Mouse (Mus musculus) kidney, postnatal 0 days (tissue): ENCODE data around the gene Kdelc2. TPM values are rescaled to one million over a fixed set of nuclear protein-coding genes. Genes with fewer than 3 reads are reported as not detected.

Experiments
- ATAC-seq: fragments of 200-750 bp; cut with Nextera tagmentation; replicated peaks from 2 replicates; pipeline ENCODE4 v1.8.0; 2017; ENCODE audit warnings: low read depth, moderate number of reproducible peaks, moderate TSS enrichment, moderate library complexity; ENCODE audit not compliant: low FRiP score
- DNase-seq: peaks from one replicate; pipeline ENCODE4 v3.0.0-alpha.2; 2016; ENCODE audit warnings: low spot score
- H3K27ac ChIP-seq: fragments of 300-500 bp; sonication (generic); 2 replicates; pipeline ENCODE4 v1.5.1; 2014; ENCODE audit warnings: mild to moderate bottlenecking
- H3K27me3 ChIP-seq: fragments of 300-500 bp; sonication (generic); 2 replicates; pipeline ENCODE4 v1.6.1; 2014; ENCODE audit warnings: low read length, mixed read lengths; ENCODE audit not compliant: insufficient read depth
- H3K36me3 ChIP-seq: fragments of 300-500 bp; sonication (generic); 2 replicates; pipeline ENCODE4 v1.6.1; 2014; ENCODE audit warnings: low read length, mixed read lengths; ENCODE audit not compliant: insufficient read depth
- H3K4me1 ChIP-seq: fragments of 300-500 bp; sonication (generic); replicated peaks from 2 replicates; pipeline ENCODE4 v1.6.1; 2014; ENCODE audit warnings: antibody characterized with exemption, low read length, mixed read lengths; ENCODE audit not compliant: insufficient read depth
- H3K4me2 ChIP-seq: fragments of 300-500 bp; sonication (generic); 2 replicates; pipeline ENCODE4 v1.6.1; 2014; ENCODE audit warnings: mild to moderate bottlenecking, low read length, moderate library complexity, mixed read lengths
- H3K4me3 ChIP-seq: fragments of 300-500 bp; sonication (generic); replicated peaks from 2 replicates; pipeline ENCODE4 v1.5.1; 2014; ENCODE audit warnings: low read depth, low read length
- H3K9ac ChIP-seq: fragments of 300-500 bp; sonication (generic); 2 replicates; pipeline ENCODE4 v1.6.1; 2014; ENCODE audit warnings: low read depth, low read length
- H3K9me3 ChIP-seq: fragments of 300-500 bp; sonication (generic); replicated peaks from 2 replicates; pipeline ENCODE4 v1.6.1; 2016; ENCODE audit warnings: low read length, inconsistent platforms, mixed read lengths
- CTCF ChIP-seq: IDR thresholded peaks from 2 replicates; pipeline ENCODE4 v1.5.1; 2016; ENCODE audit warnings: antibody characterized with exemption, low read depth, mild to moderate bottlenecking, moderate library complexity
- WGBS: fragments of 180-500 bp; shearing (Covaris S2); extraction: QIAGEN DNeasy Blood & Tissue Kit; methylation state at CpG from one replicate; pipeline ENCODE4 v1.1.7; 2014; 5-methylcytosine and 5-hydroxymethylcytosine counted together
- polyA plus RNA-seq: library from polyadenylated mRNA; unstranded; fragments of >200 nt; fragmentation: Nextera tagmentation; extraction: Ambion mirVana; gene quantifications from 2 replicates; pipeline ENCODE4 v1.2.1, GENCODE M21; 2015

The Kdelc2 gene
- 28.6 and 31.2 TPM in 2 replicates for polyA plus RNA-seq

DNA sequence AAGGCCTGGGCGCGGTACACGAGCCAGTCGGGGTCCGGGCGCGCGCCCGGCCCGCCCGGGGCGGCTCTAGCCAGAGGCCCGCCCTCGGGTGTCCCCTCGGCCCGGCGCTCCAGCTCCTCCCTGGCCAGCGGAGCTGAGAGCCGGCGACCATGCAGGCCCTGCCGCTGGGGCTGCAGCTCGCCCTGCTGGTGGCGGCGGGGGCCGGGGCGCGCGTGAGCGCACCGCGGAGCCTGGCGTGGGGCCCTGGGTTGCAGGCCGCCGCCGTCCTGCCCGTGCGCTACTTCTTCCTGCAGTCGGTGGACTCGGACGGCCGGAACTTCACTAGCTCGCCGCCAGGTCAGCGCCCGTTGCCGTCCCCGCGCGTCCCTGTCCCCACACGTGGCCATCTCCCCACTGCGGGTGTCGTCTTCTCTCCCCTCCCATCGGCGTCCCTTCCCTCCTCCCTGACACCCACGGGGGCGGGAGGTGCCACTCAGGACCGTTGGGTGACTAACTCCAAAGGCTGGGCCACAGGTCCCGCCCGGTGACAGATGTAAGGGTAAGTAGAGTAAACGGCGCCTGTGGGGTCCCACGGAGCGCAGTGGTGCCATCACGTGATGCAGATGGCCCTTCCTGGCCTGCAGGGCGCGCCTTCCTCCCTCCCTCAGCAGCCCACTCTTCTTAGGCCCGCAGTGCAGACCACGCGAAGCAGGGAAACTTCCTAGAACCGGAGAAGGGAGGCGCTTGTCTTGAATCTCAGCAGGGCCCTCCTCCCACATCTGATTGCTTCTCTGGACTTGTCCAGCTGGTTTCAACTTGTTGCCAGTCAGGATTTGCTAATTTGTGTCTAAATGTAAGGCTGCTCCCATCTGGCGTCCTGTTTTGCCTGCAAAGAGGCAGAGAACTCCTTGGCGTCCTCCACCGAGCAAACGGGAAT is at the start of gene Kdelc2:
Kdelc2 (plus strand) TSS at position 75 of the 916 bp plus-strand sequence.
- Histone ChIP-seq H3K4me2 (peak within 1 kb of the TSS; percentile 96), H3K36me3 (no peaks in the 10 kb centered on the region), H3K27me3 (no peaks in the 10 kb centered on the region), H3K27ac (peak within 1 kb of the TSS; percentile 99), H3K9ac (peak within 1 kb of the TSS; percentile 97), H3K4me3 (peak within 1 kb of the TSS; percentile 78), H3K9me3 (no peaks in the 10 kb centered on the region), H3K4me1 (no peaks in the 10 kb centered on the region)
- ATAC-seq (peak; percentile 96), DNase-seq (peak; percentile 99)
- peak; percentile 58 for TF ChIP-seq CTCF
- WGBS, result under 1% methylated on average over 65 of the region's 75 CpGs

DNA sequence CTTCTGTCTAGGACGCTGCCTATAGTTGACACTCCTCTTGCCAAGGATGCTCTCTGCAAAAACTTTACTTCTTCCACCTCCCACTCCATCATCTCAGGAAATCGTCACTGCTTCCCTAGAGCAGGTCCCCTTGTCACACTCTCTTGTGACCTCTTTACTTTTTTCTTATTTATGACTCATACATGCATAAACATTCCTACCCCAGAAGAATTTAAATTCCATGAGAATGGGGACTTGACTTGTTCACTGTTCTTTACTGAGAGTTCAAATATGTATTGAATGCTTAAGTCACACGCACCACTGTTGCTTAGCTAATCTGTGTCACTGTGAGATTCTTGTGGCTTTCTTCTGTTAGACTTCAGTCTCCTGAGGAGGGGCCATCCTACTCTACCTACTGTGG is 48.7 kb upstream of the Kdelc2 start:
- H3K36me3 ChIP-seq, result no peaks in the 10 kb centered on the region
- no peak for TF ChIP-seq CTCF
- no peaks in the 10 kb centered on the region for H3K9me3 ChIP-seq
- no peak for ATAC-seq
- no peak for DNase-seq
- H3K4me1 ChIP-seq, result no peaks in the 10 kb centered on the region
- 78% methylated on average over 3 of the region's 3 CpGs for WGBS
- H3K27me3 ChIP-seq, result no peaks in the 10 kb centered on the region
- H3K9ac ChIP-seq, result no peak overlapping the region
- no peak overlapping the region for H3K4me3 ChIP-seq
- H3K27ac ChIP-seq, result no peak overlapping the region
- no peak overlapping the region for H3K4me2 ChIP-seq

DNA sequence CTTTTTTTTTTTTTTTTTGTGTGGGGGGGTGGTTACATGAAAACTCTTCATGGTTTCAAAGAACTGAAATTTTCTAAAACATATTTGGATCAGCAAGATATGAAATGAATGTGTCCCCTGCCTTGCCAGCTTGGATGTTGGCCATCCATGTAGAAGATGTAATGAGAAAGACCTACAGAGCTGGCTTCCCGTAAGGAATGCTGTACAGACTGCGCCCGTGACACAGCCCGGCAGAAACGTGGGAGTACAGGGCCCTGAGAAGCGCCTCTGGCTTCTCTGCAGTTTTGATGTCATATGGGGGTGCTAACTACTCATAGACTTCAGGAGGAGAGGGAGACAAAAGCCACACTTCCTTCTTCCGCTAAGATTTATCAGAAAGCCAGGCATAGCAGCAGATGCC is 44.2 kb upstream of the Kdelc2 start:
- TF ChIP-seq CTCF, result no peak
- no peaks in the 10 kb centered on the region for H3K36me3 ChIP-seq
- no peak for DNase-seq
- no peak overlapping the region for H3K4me3 ChIP-seq
- no peak overlapping the region for H3K27ac ChIP-seq
- WGBS, result 44% methylated on average over 7 of the region's 7 CpGs
- H3K4me1 ChIP-seq, result no peaks in the 10 kb centered on the region
- no peak overlapping the region for H3K9ac ChIP-seq
- no peak for ATAC-seq
- H3K4me2 ChIP-seq, result no peak overlapping the region
- no peaks in the 10 kb centered on the region for H3K9me3 ChIP-seq
- H3K27me3 ChIP-seq, result no peaks in the 10 kb centered on the region

DNA sequence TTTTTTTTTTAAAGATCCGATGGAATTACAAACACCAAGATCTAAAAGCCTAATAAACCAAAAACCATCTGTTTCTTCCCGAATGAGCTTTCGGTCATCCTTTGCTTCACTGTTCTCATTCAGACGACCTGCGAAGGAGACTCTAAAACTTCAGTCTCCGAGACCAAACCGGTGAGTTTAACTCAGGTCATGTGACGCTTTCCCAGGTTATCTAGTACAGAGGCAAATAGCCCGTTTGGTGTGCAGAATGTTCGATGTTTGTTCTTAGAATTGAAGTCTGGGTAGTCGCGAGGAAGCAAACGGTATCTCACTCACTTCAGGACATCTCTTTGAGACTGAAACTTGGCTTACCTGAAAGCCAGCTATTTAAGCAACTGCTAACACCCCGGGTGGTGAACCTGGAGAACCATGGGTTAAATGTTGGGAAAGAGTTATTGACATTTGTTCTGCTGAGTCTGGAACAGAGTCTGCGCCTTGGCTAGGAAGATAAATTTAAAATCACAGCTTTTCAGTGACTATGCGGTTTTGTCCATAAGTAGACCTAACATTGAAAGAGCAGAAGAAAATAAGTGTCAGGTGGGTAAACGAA is 43.4 kb upstream of the Kdelc2 start:
- Histone ChIP-seq H3K9me3 (no peaks in the 10 kb centered on the region), H3K27ac (peak overlapping the region; percentile 9), H3K27me3 (no peaks in the 10 kb centered on the region), H3K36me3 (no peaks in the 10 kb centered on the region), H3K4me1 (no peaks in the 10 kb centered on the region), H3K9ac (no peak overlapping the region), H3K4me2 (peak overlapping the region; percentile 78), H3K4me3 (peak overlapping the region; percentile 52)
- WGBS, result 18% methylated on average over 17 of the region's 17 CpGs
- ATAC-seq (no peak), DNase-seq (no peak)
- TF ChIP-seq CTCF, result no peak

DNA sequence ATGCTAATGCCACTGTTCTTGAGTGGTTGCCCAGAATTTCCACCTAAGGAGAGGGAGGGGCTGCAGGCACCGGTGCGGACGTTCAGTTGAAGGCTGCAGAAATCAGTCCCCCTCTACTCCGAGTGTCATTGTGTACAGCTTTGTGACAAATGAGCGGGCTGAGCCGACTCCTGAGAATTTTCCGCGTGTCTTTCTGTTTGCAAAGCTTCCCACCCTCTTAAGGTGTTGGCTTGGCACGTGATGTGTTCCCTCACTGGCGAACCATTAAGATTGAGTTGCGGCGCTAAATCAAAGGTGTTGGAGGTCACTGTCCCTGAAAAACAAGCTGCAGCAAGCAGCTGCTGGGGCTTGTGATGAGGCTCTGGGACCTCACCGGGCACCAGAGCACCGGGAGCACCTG is 42.9 kb upstream of the Kdelc2 start:
- H3K4me2 ChIP-seq, result peak overlapping the region; percentile 78

DNA sequence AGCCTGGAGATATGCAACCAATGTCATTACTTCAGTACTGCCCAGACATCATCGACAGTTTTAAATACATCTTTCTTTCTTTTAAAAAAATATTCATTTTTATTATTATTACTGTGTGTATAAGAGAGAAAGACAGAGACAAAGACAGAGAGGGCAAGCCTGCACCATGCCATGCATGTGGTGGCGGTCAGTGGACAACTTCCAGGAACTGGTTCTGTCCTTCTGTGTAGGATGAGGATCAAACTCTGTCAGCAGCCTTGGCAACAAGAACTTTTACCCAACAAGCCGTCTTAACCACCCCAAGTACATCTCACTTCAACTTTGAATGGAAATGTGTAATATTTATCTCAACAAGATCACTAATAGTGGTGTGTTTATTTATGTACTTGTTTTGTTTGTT is 41.8 kb upstream of the Kdelc2 start:
- ATAC-seq, result no peak

More for the DNA sequence above, 42.9 kb upstream of the Kdelc2 start:
- Histone ChIP-seq H3K4me3 (peak overlapping the region; percentile 52), H3K9ac (peak overlapping the region; percentile 53), H3K36me3 (no peaks in the 10 kb centered on the region), H3K27ac (peak overlapping the region; percentile 9), H3K27me3 (no peaks in the 10 kb centered on the region), H3K9me3 (no peaks in the 10 kb centered on the region), H3K4me1 (no peaks in the 10 kb centered on the region)
- ATAC-seq (no peak), DNase-seq (peak; percentile 41)
- no peak for TF ChIP-seq CTCF
- WGBS, result 2% methylated on average over 14 of the region's 14 CpGs

More for the DNA sequence above, 41.8 kb upstream of the Kdelc2 start:
- 86% methylated on average over 3 of the region's 3 CpGs for WGBS
- Histone ChIP-seq H3K9me3 (no peaks in the 10 kb centered on the region), H3K9ac (no peak overlapping the region), H3K4me2 (peak overlapping the region; percentile 78), H3K36me3 (no peaks in the 10 kb centered on the region), H3K27me3 (no peaks in the 10 kb centered on the region), H3K4me3 (peak overlapping the region; percentile 52), H3K4me1 (no peaks in the 10 kb centered on the region), H3K27ac (no peak overlapping the region)
- DNase-seq, result no peak
- no peak for TF ChIP-seq CTCF
